Mouse (Mus musculus) mesoderm, embryonic 11.5 days (tissue): ENCODE measurements around the gene Tuba1a.
"Not testable (repeated sequence)": the region's sequence is repeated elsewhere in the genome, so short reads cannot be mapped to it uniquely, and the experiment has no call there.

Source experiments
- DNase-seq: peaks from one replicate; pipeline ENCODE4 v3.0.0-alpha.2; 2012; ENCODE audit warnings: low read depth, low spot score

The Tuba1a gene

GRCm38 (mm10) chr15:98956000-98956399 is 2.5 kb upstream of the Tuba1a start:
- DNase-seq = no peak

GRCm38 (mm10) chr15:98955324-98955723 is 1.8 kb upstream of the Tuba1a start:
- no peak for DNase-seq

- DNase-seq = peak; percentile 57
Measured at GRCm38 (mm10) chr15:98954425-98955253, 1.1 kb upstream of the Tuba1a start.

GRCm38 (mm10) chr15:98952751-98953400 is 627 bp downstream of the Tuba1a start:
- peak; percentile 89 for DNase-seq

GRCm38 (mm10) chr15:98952063-98952455 is 1.4 kb downstream of the Tuba1a start:
- DNase-seq = peak; percentile 48

- not testable (repeated sequence) for DNase-seq
Measured at GRCm38 (mm10) chr15:98951122-98952062, 2.1 kb downstream of the Tuba1a start.

GRCm38 (mm10) chr15:98949607-98949892 is 4.0 kb downstream of the Tuba1a start:
- DNase-seq = no peak

- DNase-seq = no peak
Measured at GRCm38 (mm10) chr15:98948857-98949606, 4.5 kb downstream of the Tuba1a start.

- no peak for DNase-seq
Measured at GRCm38 (mm10) chr15:98948382-98948781, 5.1 kb downstream of the Tuba1a start.

- no peak for DNase-seq
Measured at GRCm38 (mm10) chr15:98947884-98948283, 5.6 kb downstream of the Tuba1a start.

GRCm38 (mm10) chr15:98943133-98943532 is 10.4 kb downstream of the Tuba1a start:
- no peak for DNase-seq

GRCm38 (mm10) chr15:98942081-98942480 is 11.4 kb downstream of the Tuba1a start:
- no peak for DNase-seq

GRCm38 (mm10) chr15:98941539-98941938 is 12.0 kb downstream of the Tuba1a start:
- no peak for DNase-seq

- DNase-seq = no peak
Measured at GRCm38 (mm10) chr15:98940816-98941215, 12.7 kb downstream of the Tuba1a start.

GRCm38 (mm10) chr15:98934217-98934839 is 19.2 kb downstream of the Tuba1a start, which contains the start of gene Tuba1b:
TSS of gene Tuba1b (minus strand) at chr15:98934565.
- DNase-seq = peak; percentile 92

- DNase-seq = peak; percentile 98
Measured at GRCm38 (mm10) chr15:98933833-98934216, 19.7 kb downstream of the Tuba1a start.

GRCm38 (mm10) chr15:98933004-98933671 is 20.4 kb downstream of the Tuba1a start:
- not testable (repeated sequence) for DNase-seq

GRCm38 (mm10) chr15:98930998-98931397 is 22.5 kb downstream of the Tuba1a start:
- no peak for DNase-seq

- no peak for DNase-seq
Measured at GRCm38 (mm10) chr15:98930017-98930734, 23.3 kb downstream of the Tuba1a start.
